Mouse (Mus musculus) kidney, adult 2 months (tissue): ENCODE results near the gene Gm3646. TPM values are rescaled to one million over a fixed set of nuclear protein-coding genes. Genes with fewer than 3 reads are reported as not detected.

ENCODE experiments used
- DNase-seq: peaks from one replicate; pipeline ENCODE4 v3.0.0; 2021
- H3K27ac ChIP-seq: fragments of 200-500 bp; 2 replicates; pipeline ENCODE4 v1.5.1; 2012; ENCODE audit warnings: low read depth, low read length, control low read depth, inconsistent platforms; ENCODE audit not compliant: insufficient read depth
- H3K27me3 ChIP-seq: fragments of 200-500 bp; replicated peaks from 2 replicates; pipeline ENCODE4 v1.6.1; 2012; ENCODE audit warnings: mild to moderate bottlenecking, moderate library complexity, low read length, inconsistent platforms; ENCODE audit not compliant: control insufficient read depth, insufficient read depth
- H3K36me3 ChIP-seq: fragments of 200-500 bp; 2 replicates; pipeline ENCODE4 v1.6.1; 2012; ENCODE audit warnings: mild to moderate bottlenecking, moderate library complexity, low read length, inconsistent platforms; ENCODE audit not compliant: control insufficient read depth, insufficient read depth
- H3K4me1 ChIP-seq: fragments of 200-500 bp; 2 replicates; pipeline ENCODE4 v1.6.1; 2011; ENCODE audit warnings: low read length; ENCODE audit not compliant: control insufficient read depth, insufficient read depth
- H3K4me3 ChIP-seq: fragments of 200-500 bp; 2 replicates; pipeline ENCODE4 v1.5.1; 2011; ENCODE audit warnings: mild to moderate bottlenecking, low read depth, low read length, control low read depth; ENCODE audit not compliant: insufficient read depth
- CTCF ChIP-seq: fragments of 200-500 bp; conservative IDR thresholded peaks from 2 replicates; pipeline ENCODE4 v1.5.1; 2011; ENCODE audit warnings: low read depth, mild to moderate bottlenecking, control low read depth, low read length, moderate library complexity, mixed read lengths; ENCODE audit not compliant: insufficient read depth, insufficient read length
- POLR2A ChIP-seq: fragments of 200-500 bp; IDR thresholded peaks from one replicate; pipeline ENCODE4 v1.6.1; 2011; ENCODE audit warnings: low read depth, low read length, control low read depth
- WGBS: fragments of 180-500 bp; shearing (Covaris S2); methylation state at CpG from one replicate; pipeline ENCODE4 v1.1.7; 2018; 5-methylcytosine and 5-hydroxymethylcytosine counted together
- polyA plus RNA-seq: library from polyadenylated mRNA; depleted of rRNA; stranded (reverse); fragments of >200 nt; gene quantifications from 2 replicates; pipeline ENCODE4 v1.2.3, GENCODE M21; 2012

Gene Gm3646
- polyA plus RNA-seq, 1 experiment = not detected

DNA sequence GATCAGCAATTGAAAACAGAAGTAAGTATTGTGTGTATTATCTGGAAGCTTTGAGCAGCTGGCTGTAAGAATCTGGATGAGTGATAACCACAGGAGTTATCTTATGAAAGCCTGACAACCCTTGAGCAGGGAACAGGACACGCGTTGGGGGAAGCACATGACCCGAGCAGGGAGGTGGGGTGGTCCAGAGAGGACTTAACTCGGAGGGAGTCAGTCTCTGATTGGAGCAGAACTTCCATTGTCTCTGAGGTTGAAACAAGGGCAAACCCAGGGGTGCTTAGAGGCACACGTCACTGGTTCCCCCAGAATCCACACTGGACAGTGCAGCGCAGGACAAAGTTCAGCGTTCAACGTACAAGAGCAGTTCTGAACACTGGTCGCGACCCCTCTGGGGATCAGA, 34.1 kb upstream of the Gm3646 start:
- TF ChIP-seq CTCF = no peak
- no peak for TF ChIP-seq POLR2A
- Histone ChIP-seq H3K36me3 (no peaks in the 10 kb centered on the region), H3K4me3 (no peak overlapping the region), H3K4me1 (no peaks in the 10 kb centered on the region), H3K27ac (no peak overlapping the region), H3K27me3 (no peaks in the 10 kb centered on the region)
- no peak for DNase-seq
- 68% methylated on average over 10 of the region's 10 CpGs for WGBS

DNA sequence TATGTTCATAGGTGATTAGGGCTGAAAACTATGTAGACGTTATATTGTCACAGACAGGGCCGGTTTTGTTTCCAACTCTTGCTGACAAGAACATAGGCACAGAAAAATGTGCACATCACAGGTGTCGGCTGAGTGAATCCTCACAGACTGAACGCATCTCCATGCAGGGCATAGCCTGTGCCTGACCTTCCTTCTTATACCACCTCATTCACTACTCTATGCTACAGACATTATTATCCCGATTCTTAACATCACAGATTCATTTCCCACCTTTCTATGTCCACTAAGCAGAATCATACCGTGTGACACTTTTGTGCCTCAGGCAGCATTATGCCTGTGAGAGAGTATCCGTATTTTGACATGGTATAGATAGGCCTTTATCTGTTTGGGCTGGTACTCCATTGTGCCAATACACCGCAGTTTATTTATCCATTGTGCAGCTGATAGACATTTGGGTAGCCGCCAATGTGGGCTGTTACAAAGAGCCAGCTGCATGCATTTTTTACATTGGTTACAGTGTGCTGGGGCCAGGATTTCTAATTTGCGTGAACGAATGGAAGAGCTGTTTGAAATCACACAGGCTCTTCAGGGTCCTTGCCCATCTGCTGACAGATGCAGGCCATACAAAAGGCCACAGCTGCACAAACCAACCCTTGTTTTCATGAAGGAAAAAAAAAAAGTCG, 33.5 kb upstream of the Gm3646 start:
- Histone ChIP-seq H3K27me3 (no peaks in the 10 kb centered on the region), H3K4me1 (no peaks in the 10 kb centered on the region), H3K36me3 (no peaks in the 10 kb centered on the region), H3K27ac (no peak overlapping the region), H3K4me3 (no peak overlapping the region)
- WGBS = 82% methylated on average over 12 of the region's 12 CpGs
- DNase-seq = no peak
- no peak for TF ChIP-seq POLR2A
- TF ChIP-seq CTCF = no peak

DNA sequence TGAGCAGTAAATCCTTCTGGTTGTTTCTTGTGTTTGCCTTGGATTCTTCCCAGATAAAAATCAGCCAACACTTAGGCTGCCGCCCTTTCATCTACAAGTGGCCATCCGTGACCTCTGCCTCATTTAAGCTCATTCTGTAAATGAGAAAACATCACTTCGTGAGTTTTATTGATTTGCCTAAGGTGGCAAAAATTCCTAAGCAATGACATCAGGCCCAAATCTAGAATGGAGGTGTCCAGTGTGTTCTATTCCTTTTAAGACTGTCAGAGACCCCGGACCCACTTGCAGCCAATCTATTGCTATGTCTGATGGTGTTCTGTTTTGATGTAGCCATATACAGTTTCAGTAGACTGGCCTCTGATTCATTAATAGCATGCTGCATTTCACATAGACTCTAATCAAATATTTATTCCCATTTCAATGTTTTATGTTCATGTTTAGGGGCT, 26.5 kb upstream of the Gm3646 start:
- H3K4me3 ChIP-seq = no peak overlapping the region
- no peaks in the 10 kb centered on the region for H3K36me3 ChIP-seq
- no peaks in the 10 kb centered on the region for H3K27me3 ChIP-seq
- TF ChIP-seq POLR2A (no peak), CTCF (no peak)
- no peak for DNase-seq
- no peaks in the 10 kb centered on the region for H3K4me1 ChIP-seq
- no peak overlapping the region for H3K27ac ChIP-seq
- WGBS = 48% methylated on average over 4 of the region's 4 CpGs

DNA sequence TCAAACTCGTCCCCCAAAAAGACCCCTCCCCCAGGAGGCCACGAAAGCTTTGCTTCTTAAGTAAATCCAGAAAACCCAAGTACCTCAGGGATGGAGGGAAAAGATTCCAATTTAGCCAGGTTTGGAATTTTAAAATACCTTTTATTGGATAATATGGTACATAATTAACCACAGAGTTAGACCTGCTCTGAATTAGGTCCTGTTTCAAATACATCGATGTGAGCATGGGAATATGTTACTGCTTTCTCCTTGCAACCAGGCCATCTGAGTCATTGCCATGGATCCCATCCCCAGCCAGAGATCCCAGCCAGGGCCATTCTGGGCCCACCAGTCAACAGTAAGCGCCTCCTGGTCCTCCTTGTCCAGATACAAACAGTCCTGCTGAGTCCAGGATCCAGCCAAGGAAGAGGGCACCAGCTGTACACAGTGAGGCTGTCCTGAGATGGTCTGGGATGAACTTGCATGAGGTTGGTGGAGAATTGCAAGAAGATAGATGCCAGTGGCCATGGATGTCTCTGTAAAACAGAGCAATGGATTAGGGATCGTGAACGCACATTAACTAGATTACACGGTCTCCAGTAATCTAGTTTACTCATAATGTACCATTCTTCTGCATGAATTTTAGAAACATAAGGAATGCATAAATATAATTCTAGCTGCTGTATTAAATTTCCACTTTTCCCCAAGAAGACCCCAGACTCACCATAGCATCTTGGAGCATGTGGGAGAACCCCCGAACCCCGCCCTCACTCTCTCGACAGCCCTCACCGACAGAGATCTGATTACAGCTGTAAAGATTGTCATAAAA, 25.9 kb upstream of the Gm3646 start:
- WGBS = 73% methylated on average over 11 of the region's 11 CpGs

DNA sequence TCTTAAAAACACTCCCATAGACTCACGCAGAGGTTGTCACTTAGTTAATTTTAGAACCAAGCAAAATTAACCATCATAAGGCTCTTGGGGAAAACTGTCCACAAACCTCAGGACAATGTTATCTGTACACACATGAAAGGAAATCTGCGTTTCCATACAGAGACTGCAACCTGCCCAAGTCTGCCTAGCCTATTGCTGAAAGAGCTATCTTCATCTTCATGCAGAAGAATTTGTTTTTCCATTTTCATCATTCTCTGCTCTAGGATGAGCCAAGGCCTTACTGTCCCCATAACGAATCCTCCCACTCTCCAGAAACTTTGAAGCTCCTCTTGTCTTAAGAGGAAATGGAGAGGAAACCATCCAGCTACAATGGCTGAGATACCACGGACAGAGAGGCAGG, 19.8 kb upstream of the Gm3646 start:
- no peaks in the 10 kb centered on the region for H3K36me3 ChIP-seq
- no peak overlapping the region for H3K27ac ChIP-seq
- H3K27me3 ChIP-seq = no peaks in the 10 kb centered on the region
- TF ChIP-seq CTCF = no peak
- TF ChIP-seq POLR2A = no peak
- DNase-seq = no peak
- no peaks in the 10 kb centered on the region for H3K4me1 ChIP-seq
- H3K4me3 ChIP-seq = no peak overlapping the region
- WGBS = 70% methylated on average over 4 of the region's 4 CpGs

More for the DNA sequence above, 25.9 kb upstream of the Gm3646 start:
- TF ChIP-seq CTCF (no peak), POLR2A (no peak)
- Histone ChIP-seq H3K27me3 (no peaks in the 10 kb centered on the region), H3K4me1 (no peaks in the 10 kb centered on the region), H3K27ac (no peak overlapping the region), H3K36me3 (no peaks in the 10 kb centered on the region), H3K4me3 (no peak overlapping the region)
- DNase-seq = no peak

DNA sequence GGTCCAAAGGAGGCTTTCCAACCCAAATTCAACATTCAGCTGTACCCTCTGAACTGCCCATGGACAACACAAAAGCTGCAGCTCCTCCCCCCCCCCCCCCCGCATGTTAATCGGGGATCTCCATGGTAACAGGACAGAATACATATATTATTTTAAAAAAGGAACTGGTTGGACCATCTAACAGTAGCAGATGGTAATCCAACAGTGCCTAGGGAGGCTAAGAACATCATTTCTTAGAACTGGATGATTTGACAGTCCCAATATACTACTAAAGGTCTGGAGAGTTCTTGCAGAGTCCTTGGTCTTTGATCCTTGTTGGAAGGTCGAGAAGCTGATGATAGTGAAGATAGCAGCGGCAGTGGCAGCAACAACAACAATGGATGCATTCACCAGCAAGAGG, 19.1 kb upstream of the Gm3646 start:
- WGBS = 73% methylated on average over 4 of the region's 4 CpGs
- H3K27me3 ChIP-seq = no peaks in the 10 kb centered on the region

DNA sequence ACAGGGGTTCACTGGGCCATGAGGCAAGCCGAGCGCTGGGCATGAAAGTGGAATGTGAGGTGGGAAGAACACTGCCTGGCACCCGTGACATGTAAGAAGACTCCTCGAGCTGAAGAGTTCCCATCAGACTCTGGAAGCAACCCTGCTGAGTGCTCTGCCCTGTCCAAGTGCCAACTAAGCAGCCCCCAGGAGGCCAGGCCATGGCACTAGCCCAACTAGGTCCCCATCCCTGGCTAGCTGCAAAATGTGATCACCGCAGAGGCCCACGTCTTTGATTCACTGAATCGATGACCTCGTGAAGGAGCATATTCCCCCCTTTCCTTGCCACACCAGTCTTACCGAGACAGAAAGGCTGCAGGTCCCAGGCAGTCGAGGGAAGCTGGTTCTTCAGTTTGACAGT, 14.5 kb upstream of the Gm3646 start:
- Histone ChIP-seq H3K4me3 (no peak overlapping the region), H3K36me3 (no peaks in the 10 kb centered on the region), H3K27ac (no peak overlapping the region), H3K4me1 (no peaks in the 10 kb centered on the region), H3K27me3 (no peaks in the 10 kb centered on the region)
- no peak for DNase-seq
- TF ChIP-seq CTCF = no peak
- TF ChIP-seq POLR2A = no peak
- 64% methylated on average over 10 of the region's 10 CpGs for WGBS

More for the DNA sequence above, 19.1 kb upstream of the Gm3646 start:
- no peak overlapping the region for H3K27ac ChIP-seq
- H3K36me3 ChIP-seq = no peaks in the 10 kb centered on the region
- no peak for DNase-seq
- H3K4me1 ChIP-seq = no peaks in the 10 kb centered on the region
- TF ChIP-seq POLR2A = no peak
- no peak for TF ChIP-seq CTCF
- H3K4me3 ChIP-seq = no peak overlapping the region

DNA sequence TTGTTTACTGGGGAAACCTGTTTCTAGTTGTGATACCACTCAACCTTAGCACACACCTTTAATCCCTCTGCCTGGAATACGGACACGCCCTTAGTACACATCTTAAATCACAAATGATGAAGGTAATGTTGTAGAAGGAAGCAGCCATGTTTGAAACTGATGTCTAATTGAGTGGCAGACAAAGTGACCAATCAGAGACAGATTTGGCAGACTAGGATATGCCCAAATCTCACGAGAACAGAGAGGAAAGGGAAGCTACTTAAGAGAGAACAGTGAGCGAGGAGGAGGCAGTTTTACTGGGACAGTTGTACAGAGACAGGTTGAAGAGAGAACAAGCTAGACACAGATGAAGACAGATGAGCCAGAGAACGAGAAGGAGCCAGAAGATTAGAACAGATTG, 10.6 kb upstream of the Gm3646 start:
- H3K4me3 ChIP-seq = no peak overlapping the region
- no peak for TF ChIP-seq POLR2A
- TF ChIP-seq CTCF = no peak
- H3K27me3 ChIP-seq = no peaks in the 10 kb centered on the region
- H3K4me1 ChIP-seq = no peaks in the 10 kb centered on the region
- H3K36me3 ChIP-seq = no peaks in the 10 kb centered on the region
- H3K27ac ChIP-seq = no peak overlapping the region
- DNase-seq = no peak
- WGBS = 86% methylated on average over 5 of the region's 5 CpGs
